Mouse (Mus musculus): ENCODE results near the gene Sftpa1.

The Sftpa1 gene

DNA sequence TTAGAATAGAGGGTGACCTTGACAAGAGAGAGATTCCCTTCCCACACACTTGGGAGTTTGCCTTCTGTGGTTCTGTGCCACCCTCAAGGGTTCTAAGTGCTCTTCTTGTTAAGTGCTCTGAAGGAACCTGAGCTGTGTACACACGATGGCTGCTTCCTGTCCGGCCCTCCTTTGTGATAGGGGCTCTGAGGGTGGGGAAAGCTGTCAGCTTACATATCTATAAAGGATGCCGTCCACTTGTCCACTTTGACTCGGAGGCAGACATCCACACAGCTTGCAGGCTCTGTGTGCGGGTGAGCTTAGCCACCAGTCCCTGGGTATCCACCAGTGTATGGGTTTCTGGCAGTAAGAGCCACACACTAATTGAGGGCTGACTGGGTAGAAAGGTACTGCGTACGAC, at the start of gene Sftpa1:
Gene Sftpa1, plus strand, starts transcription at position 243 of the 400 bp plus-strand sequence.
- no peak for DNase-seq (ENCODE audit: low read depth)

DNA sequence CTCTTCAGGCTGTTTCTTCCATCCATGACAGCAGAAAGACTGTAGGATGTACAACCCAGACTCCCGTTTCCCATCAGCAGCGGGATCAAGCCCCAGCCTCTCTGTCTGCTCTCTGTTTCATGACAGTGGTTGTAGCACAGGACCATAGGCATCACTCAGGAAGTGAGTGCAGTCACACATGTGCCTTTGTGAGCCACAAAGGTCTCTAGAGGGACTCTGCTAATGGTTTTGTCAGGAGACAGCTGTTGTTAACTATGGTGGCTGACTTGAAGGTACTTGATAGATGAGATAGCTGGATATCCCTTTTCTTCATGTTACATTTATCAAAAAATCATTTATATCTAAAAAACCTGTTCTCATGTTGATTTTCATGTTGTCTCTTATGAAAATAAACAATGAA, 49.2 kb upstream of the Sftpa1 start:
- no peak for DNase-seq (ENCODE audit: low read depth)

GRCm38 (mm10) chr14:41087509-41087908, 44.1 kb upstream of the Sftpa1 start:
- no peak for DNase-seq (ENCODE audit: low read depth)

DNA sequence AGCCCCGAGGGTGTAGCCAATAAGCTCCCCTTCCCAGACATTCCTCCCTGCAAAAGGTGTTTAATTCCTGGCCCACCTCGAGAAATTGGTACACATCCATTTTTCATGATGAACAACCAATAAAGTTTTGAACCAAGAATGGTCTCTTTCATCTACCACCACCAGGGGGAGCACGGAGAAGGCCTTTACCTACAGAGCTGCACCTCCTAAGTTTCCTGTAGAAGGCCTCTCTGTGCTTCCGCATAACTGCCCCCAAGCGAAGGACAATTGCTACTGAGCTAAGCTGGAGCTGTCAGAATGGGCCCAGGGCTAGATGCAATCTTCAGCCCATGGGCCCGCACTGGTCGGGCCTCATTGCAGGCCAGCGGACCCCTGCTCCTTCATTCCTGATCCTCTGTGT, 40.8 kb upstream of the Sftpa1 start:
- DNase-seq (ENCODE audit: low read depth), result no peak

DNA sequence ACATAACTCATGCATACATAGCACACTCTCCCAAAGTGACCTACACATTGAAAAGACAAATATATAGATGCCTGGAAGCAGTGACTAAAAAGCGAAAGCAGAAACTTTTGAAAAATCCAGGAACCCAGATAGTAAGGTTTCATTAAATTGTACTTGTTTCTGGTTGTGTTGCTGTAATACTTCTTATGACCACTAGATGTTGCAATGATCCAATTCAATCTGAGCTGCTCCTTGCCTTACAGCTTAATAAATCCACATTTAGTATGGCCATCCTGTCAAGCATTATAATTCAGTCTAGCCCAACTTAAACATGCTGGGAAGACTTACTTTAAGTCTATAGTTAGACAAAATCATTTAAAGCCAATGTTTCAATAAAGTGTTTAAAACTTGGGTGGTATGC, 37.5 kb upstream of the Sftpa1 start:
- DNase-seq (ENCODE audit: low read depth), result peak; percentile 4

- DNase-seq (ENCODE audit: low read depth), result no peak
Observed at GRCm38 (mm10) chr14:41096296-41096860, 35.2 kb upstream of the Sftpa1 start.

DNA sequence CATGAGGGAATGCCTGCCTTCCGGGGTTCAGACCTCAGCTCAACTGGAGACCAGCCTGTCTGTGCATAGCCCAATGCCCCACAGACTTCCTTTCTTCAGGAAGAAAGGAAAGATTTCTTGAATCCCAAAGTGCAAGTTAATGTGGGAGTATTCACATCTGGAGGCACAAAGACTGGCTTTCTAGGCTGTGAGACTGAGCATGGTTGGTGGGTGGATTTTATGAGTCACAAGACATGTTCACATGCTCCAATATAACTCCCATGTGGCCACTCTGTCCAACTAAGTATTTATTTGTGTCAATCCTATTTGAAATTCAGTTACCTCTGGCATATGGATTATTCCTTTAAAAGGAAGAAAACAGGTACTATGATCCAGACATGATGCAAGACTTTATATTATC, 32.9 kb upstream of the Sftpa1 start:
- no peak for DNase-seq (ENCODE audit: low read depth)

DNA sequence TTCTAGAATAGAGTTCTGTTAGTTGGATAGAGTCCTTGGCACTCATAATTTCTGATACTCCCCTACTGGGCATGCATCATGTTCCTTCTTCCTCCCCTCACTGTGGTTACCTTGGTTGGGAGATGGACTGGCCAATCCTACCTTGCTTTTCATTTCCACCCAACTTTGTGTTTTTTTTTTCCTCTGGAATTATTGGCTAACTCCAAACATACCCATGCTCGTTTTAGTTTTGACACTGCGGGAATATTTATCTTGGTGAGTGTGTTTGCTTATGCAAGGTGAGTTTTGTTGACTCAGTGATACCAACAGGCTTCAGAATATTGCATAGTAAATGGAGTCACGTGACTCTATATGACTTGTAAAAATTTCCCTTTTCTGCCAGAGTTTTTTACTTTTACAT, 30.9 kb upstream of the Sftpa1 start:
- no peak for DNase-seq (ENCODE audit: low read depth)

GRCm38 (mm10) chr14:41101242-41101641, 30.3 kb upstream of the Sftpa1 start:
- DNase-seq (ENCODE audit: low read depth), result no peak

GRCm38 (mm10) chr14:41102269-41102668, 29.3 kb upstream of the Sftpa1 start:
- DNase-seq (ENCODE audit: low read depth), result no peak

GRCm38 (mm10) chr14:41104853-41105444, 26.6 kb upstream of the Sftpa1 start, which contains the start of gene Mat1a:
Gene Mat1a (plus strand): TSS chr14:41105035.
- no peak for DNase-seq (ENCODE audit: low read depth)

DNA sequence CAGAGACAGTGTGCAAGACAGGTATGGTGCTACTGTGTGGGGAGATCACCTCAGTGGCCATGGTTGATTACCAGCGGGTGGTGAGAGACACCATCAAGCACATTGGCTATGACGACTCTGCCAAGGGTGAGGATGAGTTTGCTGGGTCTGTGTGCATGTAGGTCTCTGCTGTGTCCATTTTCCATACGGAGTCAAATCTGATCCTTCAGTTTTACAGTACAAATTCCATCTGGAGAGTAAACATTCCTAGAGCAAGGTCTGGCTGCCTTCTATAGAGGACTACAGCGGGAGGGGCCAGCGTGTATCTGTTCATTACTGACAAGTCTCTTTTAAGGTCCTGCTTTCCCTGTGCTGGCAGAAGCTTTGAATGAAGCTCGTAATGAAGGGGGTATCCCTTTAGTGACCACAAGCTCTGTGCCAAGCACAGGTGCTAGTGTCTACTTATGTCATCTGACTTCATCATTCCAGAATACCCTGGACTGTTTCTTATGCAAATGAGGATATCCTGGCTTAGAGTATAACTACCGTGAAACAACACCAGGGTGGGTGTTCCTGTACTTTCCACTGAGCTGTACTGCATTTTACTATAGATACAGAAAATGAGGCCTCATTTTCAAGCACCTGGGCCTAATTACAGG, 20.4 kb upstream of the Sftpa1 start:
- no peak for DNase-seq (ENCODE audit: low read depth)

- DNase-seq (ENCODE audit: low read depth), result no peak
Observed at GRCm38 (mm10) chr14:41112944-41113343, 18.6 kb upstream of the Sftpa1 start.

GRCm38 (mm10) chr14:41116271-41116670, 15.3 kb upstream of the Sftpa1 start:
- no peak for DNase-seq (ENCODE audit: low read depth)

- no peak for DNase-seq (ENCODE audit: low read depth)
Observed at GRCm38 (mm10) chr14:41124683-41125082, 6.9 kb upstream of the Sftpa1 start.

- no peak for DNase-seq (ENCODE audit: low read depth)
Observed at GRCm38 (mm10) chr14:41127997-41128396, 3.6 kb upstream of the Sftpa1 start.

- no peak for DNase-seq (ENCODE audit: low read depth)
Observed at GRCm38 (mm10) chr14:41137006-41137405, 5.4 kb downstream of the Sftpa1 start.

DNA sequence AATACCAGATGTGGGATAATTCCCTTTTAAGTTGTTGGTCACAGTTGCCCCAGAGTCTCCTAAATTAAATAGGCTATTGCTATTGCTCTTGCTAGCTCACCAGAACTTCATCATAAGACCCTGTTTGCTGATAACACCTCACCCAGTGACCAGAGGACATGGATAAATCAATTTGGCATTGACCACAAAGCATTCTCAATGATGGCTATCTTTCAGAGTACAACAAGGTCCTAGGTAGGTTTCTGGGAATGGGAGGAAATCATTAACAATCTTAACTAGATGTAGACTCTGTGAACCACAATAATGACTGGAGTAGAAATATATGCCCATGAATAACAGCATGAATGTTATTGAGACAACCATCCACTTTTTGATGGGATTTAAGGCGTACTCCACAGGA, 9.1 kb downstream of the Sftpa1 start:
- no peak for DNase-seq (ENCODE audit: low read depth)

GRCm38 (mm10) chr14:41146035-41146434, 14.5 kb downstream of the Sftpa1 start:
- no peak for DNase-seq (ENCODE audit: low read depth)

DNA sequence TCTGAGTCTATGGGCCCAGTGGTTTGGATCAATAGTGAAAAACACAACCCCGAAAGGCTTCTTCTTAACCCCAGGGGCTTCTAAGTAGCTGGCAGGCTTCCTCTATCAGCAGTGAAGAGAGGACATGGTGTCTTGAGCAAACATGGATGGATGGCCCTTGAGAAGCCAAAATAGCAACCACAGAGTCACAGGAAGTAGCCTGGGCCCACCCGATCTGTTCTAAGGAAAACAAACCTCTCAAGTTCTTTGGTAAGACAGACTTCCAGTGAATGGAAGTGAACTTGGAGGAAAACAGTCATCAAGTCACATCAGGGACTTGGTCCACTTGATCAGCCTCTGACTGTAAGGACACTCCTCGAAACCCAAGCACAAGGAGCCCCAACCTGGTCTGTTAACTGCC, 15.3 kb downstream of the Sftpa1 start:
- DNase-seq (ENCODE audit: low read depth), result no peak

DNA sequence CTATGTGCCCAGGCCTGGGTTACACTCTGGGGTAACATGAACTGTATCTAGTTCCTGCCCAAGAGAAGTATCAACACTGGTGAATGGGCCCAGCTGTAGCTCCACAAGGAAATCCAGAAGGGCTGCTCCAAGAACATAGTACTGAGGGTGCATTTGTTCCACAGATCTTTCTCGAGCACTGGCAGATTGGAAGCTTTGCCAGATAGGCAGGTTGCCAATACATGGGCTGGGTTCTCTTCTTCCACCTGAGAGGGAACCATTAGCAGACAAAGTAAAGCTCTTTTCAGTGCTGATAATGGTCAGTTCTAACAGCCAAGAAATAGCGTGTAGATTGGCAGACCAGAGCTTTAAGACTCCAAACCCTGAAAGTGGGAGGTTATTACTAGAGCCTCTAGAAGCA, 15.8 kb downstream of the Sftpa1 start:
- DNase-seq (ENCODE audit: low read depth), result no peak

DNA sequence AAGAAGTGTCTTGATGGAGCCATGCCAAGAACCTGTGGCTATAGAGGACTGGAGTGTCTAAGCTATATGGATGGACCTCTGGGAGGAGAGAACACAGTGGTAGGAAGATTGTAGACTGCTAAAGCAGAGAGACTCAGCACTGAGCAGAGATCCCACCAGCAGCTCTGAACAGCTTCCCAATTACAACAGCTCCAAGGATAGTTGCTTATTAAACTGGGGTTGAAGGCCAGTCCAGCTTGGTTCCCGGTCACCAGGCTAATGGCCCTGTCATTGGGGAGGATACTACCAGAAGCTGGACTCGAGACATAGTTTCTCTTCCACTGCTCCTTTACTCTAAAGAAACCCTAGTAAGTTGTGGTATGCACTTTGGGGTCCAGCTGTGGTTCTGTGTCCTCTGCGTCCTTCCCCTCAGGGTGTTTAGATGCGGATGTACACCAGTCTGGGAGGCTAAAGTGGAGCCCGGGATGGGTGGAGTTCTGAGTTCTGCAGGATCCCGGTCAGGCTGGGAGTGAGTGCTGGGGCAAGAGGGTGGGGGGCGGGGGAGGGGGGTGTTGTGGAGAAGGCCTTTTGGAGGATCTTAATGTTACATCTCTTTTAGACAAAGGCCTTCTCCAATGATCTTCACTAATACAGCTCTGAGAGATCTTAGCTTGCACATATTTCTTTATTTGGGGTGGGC, 19.8 kb downstream of the Sftpa1 start, which contains the start of gene Mbl1:
Gene Mbl1, plus strand, starts transcription at position 239 of the 679 bp plus-strand sequence.
- DNase-seq (ENCODE audit: low read depth), result no peak

DNA sequence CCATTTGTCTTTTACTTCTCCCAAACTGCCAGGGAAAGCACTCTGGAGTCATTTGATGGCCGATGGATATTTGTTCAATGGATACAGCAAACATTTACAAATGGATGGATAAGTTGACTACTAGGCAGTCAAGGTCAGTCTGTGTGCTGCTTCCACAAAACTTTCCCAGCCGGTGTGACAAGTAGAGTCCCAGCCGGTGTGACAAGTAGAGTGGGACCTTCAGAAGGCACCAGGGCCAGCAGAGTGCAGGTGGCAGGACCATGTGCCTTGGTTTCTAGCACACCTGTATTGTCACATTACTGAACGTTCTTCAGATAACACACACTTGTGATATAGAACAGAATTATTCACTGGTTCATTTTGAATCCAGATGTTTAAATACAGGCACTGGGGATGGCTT, 28.5 kb downstream of the Sftpa1 start:
- DNase-seq (ENCODE audit: low read depth), result no peak

Measured in fibroblast of lung, adult 2 months (primary cell).